Mouse (Mus musculus) hindbrain, embryonic 16.5 days (tissue): ENCODE results near the gene Ppm1e. TPM values are rescaled to one million over a fixed set of nuclear protein-coding genes. Genes with fewer than 3 reads are reported as not detected.

Experiments used
- ATAC-seq: fragments of 200-750 bp; cut with Nextera tagmentation; 2 replicates; pipeline ENCODE4 v1.8.0; 2017; ENCODE audit warnings: moderate TSS enrichment, moderate library complexity
- H3K27ac ChIP-seq: fragments of 300-500 bp; sonication (generic); 2 replicates; pipeline ENCODE4 v1.5.1; 2014; ENCODE audit warnings: low read depth, mild to moderate bottlenecking, control low read depth, low read length, moderate library complexity
- H3K27me3 ChIP-seq: fragments of 300-500 bp; sonication (generic); replicated peaks from 2 replicates; pipeline ENCODE4 v1.6.1; 2014; ENCODE audit warnings: low read length; ENCODE audit not compliant: control insufficient read depth, insufficient read depth
- H3K36me3 ChIP-seq: fragments of 300-500 bp; sonication (generic); 2 replicates; pipeline ENCODE4 v1.6.1; 2014; ENCODE audit warnings: mild to moderate bottlenecking, low read length, moderate library complexity, mixed read lengths; ENCODE audit not compliant: control insufficient read depth, insufficient read depth
- H3K4me1 ChIP-seq: fragments of 300-500 bp; sonication (generic); 2 replicates; pipeline ENCODE4 v1.6.1; 2014; ENCODE audit warnings: low read depth, low read length; ENCODE audit not compliant: control insufficient read depth, insufficient read depth
- H3K4me2 ChIP-seq: fragments of 300-500 bp; sonication (generic); 2 replicates; pipeline ENCODE4 v1.6.1; 2014; ENCODE audit warnings: mild to moderate bottlenecking, low read length, control low read depth, moderate library complexity
- H3K4me3 ChIP-seq: fragments of 300-500 bp; sonication (generic); 2 replicates; pipeline ENCODE4 v1.5.1; 2014; ENCODE audit warnings: mild to moderate bottlenecking, low read length, control low read depth, moderate library complexity
- H3K9ac ChIP-seq: fragments of 300-500 bp; sonication (generic); 2 replicates; pipeline ENCODE4 v1.6.1; 2014; ENCODE audit warnings: low read depth, mild to moderate bottlenecking, control low read depth, low read length, moderate library complexity
- H3K9me3 ChIP-seq: fragments of 300-500 bp; sonication (generic); 2 replicates; pipeline ENCODE4 v1.6.1; 2014; ENCODE audit warnings: mild to moderate bottlenecking, low read length, moderate library complexity; ENCODE audit not compliant: control insufficient read depth
- WGBS: fragments of 180-500 bp; shearing (Covaris S2); extraction: QIAGEN DNeasy Blood & Tissue Kit; methylation state at CpG from one replicate; pipeline ENCODE4 v1.1.7; 2014; 5-methylcytosine and 5-hydroxymethylcytosine counted together
- polyA plus RNA-seq: library from polyadenylated mRNA; unstranded; fragments of >200 nt; fragmentation: Nextera tagmentation; extraction: Ambion mirVana; gene quantifications from 2 replicates; pipeline ENCODE4 v1.2.1, GENCODE M21; 2015

Gene Ppm1e
- polyA plus RNA-seq, 1 experiment from 2014 or later: 21.9 TPM

DNA sequence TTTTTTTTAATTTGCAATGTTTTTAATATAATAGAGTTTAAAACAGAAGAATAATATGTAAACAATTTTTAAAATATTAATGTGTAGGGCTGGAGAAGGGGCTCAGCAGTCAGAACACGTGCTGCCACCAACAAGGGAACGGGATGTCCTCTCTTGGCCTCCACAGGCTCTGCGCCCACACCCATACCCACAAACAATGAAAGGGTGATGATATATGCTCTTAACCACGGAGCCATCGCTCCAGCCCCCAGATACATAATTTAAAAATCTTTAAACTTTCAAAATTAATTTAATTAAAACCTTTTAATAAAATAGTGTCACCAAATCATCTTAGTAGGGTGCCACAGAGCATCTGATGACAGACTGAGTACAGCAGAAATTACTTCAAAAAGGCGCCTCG lies 8.2 kb upstream of the Ppm1e start:
- H3K9me3 ChIP-seq: no peaks in the 10 kb centered on the region
- no peaks in the 10 kb centered on the region for H3K27me3 ChIP-seq
- ATAC-seq: no peak
- H3K27ac ChIP-seq: no peak overlapping the region
- H3K36me3 ChIP-seq: no peaks in the 10 kb centered on the region
- H3K4me3 ChIP-seq: no peak overlapping the region
- H3K4me2 ChIP-seq: no peak overlapping the region
- WGBS: 85% methylated on average over 7 of the region's 7 CpGs
- H3K9ac ChIP-seq: no peak overlapping the region
- no peaks in the 10 kb centered on the region for H3K4me1 ChIP-seq

DNA sequence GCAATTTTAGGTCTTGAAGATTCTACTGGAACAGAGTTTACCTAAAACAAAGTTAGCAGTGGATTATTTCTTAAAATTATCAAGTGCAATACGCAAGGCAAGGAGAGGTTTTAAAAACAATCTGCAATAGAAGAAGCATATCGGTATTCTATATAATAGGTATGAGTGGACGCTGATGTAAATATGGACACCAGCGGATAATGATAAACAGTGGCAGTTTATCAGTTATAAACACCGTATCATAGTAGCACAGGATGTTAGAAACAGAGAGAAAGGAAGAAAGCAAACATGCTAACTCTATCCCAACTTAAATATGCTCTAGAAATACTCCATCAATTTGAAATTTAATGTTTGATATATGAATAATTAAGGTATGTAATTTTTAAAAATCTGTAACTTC lies 6.3 kb upstream of the Ppm1e start:
- Histone ChIP-seq H3K36me3 (no peaks in the 10 kb centered on the region), H3K27ac (no peak overlapping the region), H3K9me3 (no peaks in the 10 kb centered on the region), H3K27me3 (no peaks in the 10 kb centered on the region), H3K4me3 (no peak overlapping the region), H3K9ac (no peak overlapping the region), H3K4me1 (no peaks in the 10 kb centered on the region), H3K4me2 (no peak overlapping the region)
- WGBS: 91% methylated on average over 5 of the region's 5 CpGs
- ATAC-seq: no peak

- Histone ChIP-seq H3K4me2 (peak overlapping the region; percentile 79), H3K36me3 (no peaks in the 10 kb centered on the region), H3K27ac (0 out of 2 replicates have a peak overlapping the region, but pooled peaks have one; percentile 21), H3K9ac (peak overlapping the region; percentile 94), H3K9me3 (no peaks in the 10 kb centered on the region), H3K4me1 (peaks cover 6% of the 10 kb centered on the region), H3K4me3 (peak overlapping the region; percentile 93), H3K27me3 (no peaks in the 10 kb centered on the region)
- 12% methylated on average over 10 of the region's 10 CpGs for WGBS
- no peak for ATAC-seq
Observed at GRCm38 (mm10) chr11:87359262-87359612, 414 bp upstream of the Ppm1e start.

DNA sequence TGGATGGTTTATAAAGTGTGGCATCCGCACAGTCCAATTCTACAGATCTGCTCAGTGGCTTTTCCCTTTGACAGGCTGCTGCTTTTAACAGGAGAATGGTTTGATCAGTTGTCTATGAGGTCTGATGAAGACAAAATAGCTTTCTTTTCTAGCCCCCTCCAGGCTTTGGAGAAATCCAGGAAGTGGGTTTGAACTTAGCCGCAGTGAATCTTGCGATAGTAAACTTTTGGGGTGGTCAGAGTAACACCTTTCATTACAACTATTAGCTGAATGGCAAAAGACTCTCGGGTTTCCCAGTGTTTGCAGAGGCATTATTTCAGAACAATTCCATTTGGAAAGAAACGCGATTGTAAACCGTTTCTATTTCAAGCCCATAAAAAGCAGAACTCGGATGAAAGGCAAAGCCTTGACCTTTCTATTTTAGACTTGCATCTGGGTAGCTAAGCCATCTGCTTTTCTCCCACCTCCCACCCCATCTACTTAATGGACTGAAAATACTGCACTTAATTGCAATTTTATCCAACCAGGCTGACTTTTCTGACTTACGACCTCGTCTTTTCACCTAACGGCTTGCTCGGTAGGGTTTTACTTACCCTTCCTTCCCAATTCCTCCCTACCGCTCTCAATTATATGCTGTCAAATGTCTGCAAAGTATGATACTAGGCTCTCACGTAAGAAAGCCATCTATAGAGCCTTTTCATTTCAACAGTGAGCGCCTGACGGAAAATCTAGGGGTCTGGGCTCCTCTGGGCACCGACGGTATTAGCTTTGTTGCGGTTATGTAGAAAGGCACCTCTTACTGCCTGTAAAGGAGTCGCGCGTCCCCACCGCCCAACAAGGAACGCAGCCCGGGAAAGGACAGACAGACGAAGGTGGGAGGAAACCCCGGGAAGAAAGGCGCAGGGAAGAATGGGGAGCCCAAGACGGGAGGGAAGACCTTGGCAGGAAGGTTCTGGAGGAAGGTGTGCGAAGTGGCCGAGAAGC lies 1.2 kb downstream of the Ppm1e start:
- no peak for ATAC-seq
- peak overlapping the region; percentile 93 for H3K4me3 ChIP-seq
- H3K36me3 ChIP-seq: no peaks in the 10 kb centered on the region
- peak overlapping the region; percentile 79 for H3K4me2 ChIP-seq
- 4% methylated on average over 31 of the region's 31 CpGs for WGBS
- H3K27ac ChIP-seq: peak overlapping the region; percentile 84
- peak overlapping the region; percentile 94 for H3K9ac ChIP-seq
- no peaks in the 10 kb centered on the region for H3K9me3 ChIP-seq
- no peaks in the 10 kb centered on the region for H3K27me3 ChIP-seq
- H3K4me1 ChIP-seq: peaks cover 6% of the 10 kb centered on the region

DNA sequence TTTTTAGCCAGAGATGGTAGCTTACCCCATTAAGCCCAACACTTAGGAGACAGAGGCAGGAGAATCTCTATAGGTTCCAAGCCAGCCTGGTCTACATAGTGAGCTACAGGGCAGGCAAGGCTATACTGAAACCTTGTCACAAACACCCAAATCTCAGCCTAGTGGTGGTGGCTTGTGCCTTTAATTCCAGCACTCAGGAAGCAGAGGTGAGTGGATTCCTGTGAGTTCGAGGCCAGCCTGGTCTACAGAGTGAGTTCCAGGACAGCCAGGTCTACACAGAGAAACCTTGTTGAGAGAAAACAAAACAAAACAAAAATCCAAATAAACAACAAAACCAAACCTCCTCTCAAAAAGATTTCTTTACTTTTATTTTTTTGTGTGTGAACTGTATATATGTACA lies 4.0 kb downstream of the Ppm1e start:
- 96% methylated on average over 1 of the region's 1 CpGs for WGBS

GRCm38 (mm10) chr11:87353646-87354170 lies 5.1 kb downstream of the Ppm1e start:
- H3K4me1 ChIP-seq: peaks cover 6% of the 10 kb centered on the region

More for the DNA sequence above, 4.0 kb downstream of the Ppm1e start:
- H3K4me3 ChIP-seq: no peak overlapping the region
- H3K9me3 ChIP-seq: no peaks in the 10 kb centered on the region
- H3K4me2 ChIP-seq: no peak overlapping the region
- H3K27me3 ChIP-seq: no peaks in the 10 kb centered on the region
- H3K4me1 ChIP-seq: peaks cover 6% of the 10 kb centered on the region
- H3K36me3 ChIP-seq: no peaks in the 10 kb centered on the region
- no peak for ATAC-seq
- H3K27ac ChIP-seq: no peak overlapping the region
- no peak overlapping the region for H3K9ac ChIP-seq

DNA sequence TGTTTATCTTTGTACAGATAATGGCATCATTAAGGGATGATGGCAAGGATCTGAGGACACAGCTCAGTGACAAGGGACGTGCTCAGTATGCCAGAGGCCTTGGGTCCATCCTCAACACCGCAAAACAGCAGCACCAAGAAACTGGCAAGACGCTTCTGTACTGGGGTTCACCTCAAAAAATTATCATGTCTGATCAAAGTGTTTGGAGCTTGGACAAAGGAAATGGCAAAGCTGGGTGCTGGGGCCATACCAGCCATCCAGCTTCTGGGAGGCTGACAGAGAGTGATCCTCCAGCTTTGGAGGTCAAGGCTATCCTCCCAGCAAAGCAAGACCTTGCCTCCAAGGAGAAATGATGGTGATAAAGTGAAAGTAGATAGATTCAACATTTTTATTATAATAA lies 32.4 kb downstream of the Ppm1e start:
- ATAC-seq: no peak
- Histone ChIP-seq H3K36me3 (no peaks in the 10 kb centered on the region), H3K27me3 (no peaks in the 10 kb centered on the region), H3K9me3 (no peaks in the 10 kb centered on the region), H3K27ac (no peak overlapping the region), H3K9ac (no peak overlapping the region), H3K4me1 (no peaks in the 10 kb centered on the region), H3K4me2 (no peak overlapping the region), H3K4me3 (no peak overlapping the region)
- WGBS: 85% methylated on average over 3 of the region's 3 CpGs

More at GRCm38 (mm10) chr11:87353646-87354170, 5.1 kb downstream of the Ppm1e start:
- Histone ChIP-seq H3K36me3 (no peaks in the 10 kb centered on the region), H3K9ac (no peak overlapping the region), H3K27me3 (no peaks in the 10 kb centered on the region), H3K9me3 (no peaks in the 10 kb centered on the region), H3K4me2 (no peak overlapping the region), H3K4me3 (no peak overlapping the region), H3K27ac (no peak overlapping the region)
- no peak for ATAC-seq
- 84% methylated on average over 7 of the region's 7 CpGs for WGBS

DNA sequence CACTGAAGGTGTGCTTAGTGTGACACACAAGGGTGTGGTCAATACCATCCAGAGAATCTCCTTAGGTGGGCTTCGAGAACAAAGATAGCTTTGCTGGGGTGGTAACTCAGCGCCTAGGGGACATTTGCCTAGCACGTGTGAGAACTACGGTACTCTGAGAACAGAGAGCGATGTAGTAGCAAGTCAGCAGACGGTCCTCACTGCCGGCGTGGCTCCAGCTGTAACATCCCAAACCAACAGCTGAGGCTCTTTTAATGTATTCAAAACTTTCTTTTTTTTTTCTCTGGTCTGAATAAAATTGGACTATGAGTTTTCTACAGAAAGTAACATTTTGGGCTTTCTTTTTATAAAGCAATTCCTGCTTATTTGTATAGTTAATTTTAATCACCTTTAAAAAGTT lies 36.3 kb downstream of the Ppm1e start:
- Histone ChIP-seq H3K27ac (no peak overlapping the region), H3K9me3 (no peaks in the 10 kb centered on the region), H3K4me1 (no peaks in the 10 kb centered on the region), H3K27me3 (no peaks in the 10 kb centered on the region), H3K36me3 (no peaks in the 10 kb centered on the region), H3K4me3 (no peak overlapping the region), H3K4me2 (no peak overlapping the region), H3K9ac (no peak overlapping the region)
- no peak for ATAC-seq
- WGBS: 49% methylated on average over 8 of the region's 8 CpGs

DNA sequence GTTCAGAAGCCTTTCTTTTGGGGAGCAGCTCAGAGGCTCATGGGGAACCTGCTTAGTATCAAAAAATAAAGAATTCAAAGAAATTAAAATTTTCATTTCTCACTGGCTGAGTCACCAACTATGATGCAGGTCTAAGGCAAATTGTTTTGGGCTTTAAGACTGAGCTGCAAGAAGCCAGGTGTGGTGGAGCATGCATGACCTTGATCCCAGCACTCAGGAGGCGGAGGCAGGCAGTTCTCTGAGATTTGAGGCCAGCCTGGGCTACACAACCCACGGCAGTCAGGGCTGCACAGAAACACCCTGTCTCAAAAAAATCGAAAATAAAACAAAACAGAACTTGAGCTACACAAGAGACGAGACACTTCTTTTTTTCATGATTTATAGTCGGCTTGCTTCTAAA lies 38.8 kb downstream of the Ppm1e start:
- ATAC-seq: no peak
- Histone ChIP-seq H3K9ac (no peak overlapping the region), H3K27me3 (no peaks in the 10 kb centered on the region), H3K36me3 (0 out of 2 replicates have a peak, but pooled peaks cover 2% of the 10 kb centered on the region), H3K9me3 (no peaks in the 10 kb centered on the region), H3K27ac (no peak overlapping the region), H3K4me3 (no peak overlapping the region), H3K4me2 (no peak overlapping the region), H3K4me1 (no peaks in the 10 kb centered on the region)
- WGBS: 75% methylated on average over 5 of the region's 5 CpGs
